Mouse (Mus musculus) bone marrow macrophage, adult 2 months (primary cell): ENCODE measurements around the gene Vmn1r224. TPM values are rescaled to one million over a fixed set of nuclear protein-coding genes. Genes with fewer than 3 reads are reported as not detected.

Source experiments
- H3K27ac ChIP-seq: 2 replicates; pipeline ENCODE4 v1.5.1; 2012; ENCODE audit warnings: low read depth, low read length; ENCODE audit not compliant: insufficient read depth
- H3K4me1 ChIP-seq: 2 replicates; pipeline ENCODE4 v1.6.1; 2012; ENCODE audit warnings: low read length; ENCODE audit not compliant: control insufficient read depth, insufficient read depth
- H3K4me3 ChIP-seq: 2 replicates; pipeline ENCODE4 v1.5.1; 2012; ENCODE audit warnings: mild to moderate bottlenecking, low read length, moderate library complexity; ENCODE audit not compliant: insufficient read depth
- CTCF ChIP-seq: IDR thresholded peaks from 2 replicates; pipeline ENCODE4 v1.5.1; 2012; ENCODE audit warnings: low read depth, mild to moderate bottlenecking, low read length, moderate library complexity
- POLR2A ChIP-seq: IDR thresholded peaks from 2 replicates; pipeline ENCODE4 v1.6.1; 2012; ENCODE audit warnings: mild to moderate bottlenecking, low read depth, low read length, borderline replicate concordance
- polyA plus RNA-seq: library from polyadenylated mRNA; stranded (reverse); fragments of >200 nt; gene quantifications from 2 replicates; pipeline ENCODE4 v1.2.4, GENCODE M21; 2012; ENCODE audit not compliant: missing spikeins, insufficient read depth, insufficient read length

Vmn1r224 gene
- polyA plus RNA-seq = not detected in 2 replicates

- H3K4me1 ChIP-seq = no peaks in the 10 kb centered on the region
- no peak within 1 kb of the TSS for H3K4me3 ChIP-seq
- TF ChIP-seq CTCF (no peak), POLR2A (no peak)
Measured at GRCm38 (mm10) chr17:20413846-20414245, at the start of gene Vmn1r224. Gene Vmn1r224, plus strand, starts transcription at chr17:20414146.

GRCm38 (mm10) chr17:20399105-20399504, 14.8 kb upstream of the Vmn1r224 start:
- Histone ChIP-seq H3K4me1 (no peaks in the 10 kb centered on the region), H3K4me3 (no peak overlapping the region), H3K27ac (no peak overlapping the region)
- no peak for TF ChIP-seq CTCF
- no peak for TF ChIP-seq POLR2A

More at GRCm38 (mm10) chr17:20413846-20414245, at the start of gene Vmn1r224:
- H3K27ac ChIP-seq = no peak within 1 kb of the TSS

- Histone ChIP-seq H3K4me3 (no peak overlapping the region), H3K4me1 (no peaks in the 10 kb centered on the region), H3K27ac (no peak overlapping the region)
- no peak for TF ChIP-seq POLR2A
- no peak for TF ChIP-seq CTCF
Measured at GRCm38 (mm10) chr17:20439263-20439662, 25.3 kb downstream of the Vmn1r224 start.

- no peak overlapping the region for H3K27ac ChIP-seq
- TF ChIP-seq POLR2A = no peak
- TF ChIP-seq CTCF = no peak
- H3K4me3 ChIP-seq = no peak overlapping the region
Measured at GRCm38 (mm10) chr17:20473311-20473710, 59.4 kb downstream of the Vmn1r224 start.

More at GRCm38 (mm10) chr17:20473311-20473710, 59.4 kb downstream of the Vmn1r224 start:
- no peaks in the 10 kb centered on the region for H3K4me1 ChIP-seq

Other genes starting within 250 kb of the Vmn1r224 start
- gene Fpr-rs6, start 231.0 kb upstream of the Vmn1r224 start, polyA plus RNA-seq = not detected in 2 replicates
- not detected in 2 replicates for gene Vmn2r105, start 179.1 kb upstream of the Vmn1r224 start, polyA plus RNA-seq
- gene Vmn2r106, start 128.6 kb upstream of the Vmn1r224 start, polyA plus RNA-seq = not detected in 2 replicates
- gene Vmn2r107, start 68.9 kb upstream of the Vmn1r224 start, polyA plus RNA-seq = 0.13 TPM in 1 of 2 replicates, not detected in the other
- not detected in 2 replicates for gene Vmn2r108, start 67.2 kb downstream of the Vmn1r224 start, polyA plus RNA-seq
- not detected in 2 replicates for gene Vmn1r225, start 84.0 kb downstream of the Vmn1r224 start, polyA plus RNA-seq
- gene Vmn2r109, start 150.6 kb downstream of the Vmn1r224 start, polyA plus RNA-seq = not detected in 2 replicates
- gene Vmn2r110, start 182.3 kb downstream of the Vmn1r224 start, polyA plus RNA-seq = not detected in 2 replicates
- not detected in 2 replicates for gene Fpr-rs3, start 210.7 kb downstream of the Vmn1r224 start, polyA plus RNA-seq